Mouse (Mus musculus): Measurements from ENCODE around the gene Hist1h2br. TPM values are rescaled to one million over a fixed set of nuclear protein-coding genes. Genes with fewer than 3 reads are reported as not detected.

Hist1h2br gene
- total and polyA plus RNA-seq, 3 experiments, result 4.2 to 2,083 (median 19.7) TPM

- H3K4me2 ChIP-seq (ENCODE audit: insufficient read depth, low read depth, poor library complexity, severe bottlenecking), result peak overlapping the region; percentile 50; the same call in 1 of the 2 replicates
- DNase-seq (ENCODE audit: extremely low read depth), result peak; percentile 84
- peak overlapping the region; percentile 83 for H3K9ac ChIP-seq (ENCODE audit: insufficient read depth, low read depth)
- H3K79me2 ChIP-seq (replicated peaks; ENCODE audit: control insufficient read depth, extremely low read depth, insufficient read depth, poor library complexity, severe bottlenecking), result no peaks in the 10 kb centered on the region
- H3K27me3 ChIP-seq (replicated peaks), result peaks cover 2% of the 10 kb centered on the region
- no peaks in the 10 kb centered on the region for H3K9me3 ChIP-seq (replicated peaks; ENCODE audit: low read length)
- H3K4me3 ChIP-seq (replicated peaks in 1 of 3; ENCODE audit: low read depth in 2 of 3, low read length in 2 of 3, poor library complexity in 1 of 3), result peak overlapping the region; percentile 65 to 81 (median 69)
- dilution Hi-C loops (cut with MboI; ENCODE audit: extremely low pct_ligation_motif_present, extremely low pct_unique_long_range_greater_than_20kb, low sequenced_read_pairs), result no loop called here
- H3K4me1 ChIP-seq (ENCODE audit: control insufficient read depth in 1 of 2, insufficient read depth in 2 of 2), result peaks cover 0 to 28% of the 10 kb centered on the region in 2 experiments; a peak in 3 of 4 replicates
- H3K27ac ChIP-seq (ENCODE audit: insufficient read depth, low read depth), result no peak overlapping the region
- in situ Hi-C loops (cut with MboI; ENCODE audit: low pct_ligation_motif_present, low pct_unique_long_range_greater_than_20kb, low sequenced_read_pairs), result loop anchor here (25.0 kb wide), 1 partner anchor 1582 kb away; no protein-coding TSS in a partner anchor
- TF ChIP-seq TCF12 (IDR thresholded peaks at IDR 0.05; ENCODE audit: low read depth, low read length) (no peak), CTCF (conservative IDR thresholded peaks at IDR 0.05 in 1 of 2, IDR thresholded peaks at IDR 0.05 in 1 of 2; ENCODE audit: low read depth in 2 of 2, low read length in 2 of 2) (no peak), CHD1 (IDR thresholded peaks at IDR 0.05; ENCODE audit: low read depth, low read length) (no peak), GABPA (IDR thresholded peaks at IDR 0.05; ENCODE audit: insufficient replicate concordance, low read depth, low read length) (no peak), USF1 (IDR thresholded peaks at IDR 0.05; ENCODE audit: low read depth, low read length) (no peak), ZNF384 (IDR thresholded peaks at IDR 0.05; ENCODE audit: low read depth, low read length) (no peak; the same call in none of the 2 replicates), CHD2 (IDR thresholded peaks at IDR 0.05; ENCODE audit: low read length) (no peak), EP300 (IDR thresholded peaks at IDR 0.05; ENCODE audit: low read length) (no peak), ZKSCAN1 (IDR thresholded peaks at IDR 0.05; ENCODE audit: borderline replicate concordance, low read depth, low read length) (no peak), SMC3 (IDR thresholded peaks at IDR 0.05; ENCODE audit: low read depth, low read length) (no peak), MAX (IDR thresholded peaks at IDR 0.05; ENCODE audit: low read length) (no peak), JUND (conservative IDR thresholded peaks at IDR 0.05; ENCODE audit: low read depth, low read length) (no peak), USF2 (conservative IDR thresholded peaks at IDR 0.05; ENCODE audit: low read depth, low read length) (no peak), RCOR1 (conservative IDR thresholded peaks at IDR 0.05; ENCODE audit: low read depth, low read length) (no peak), E2F4 (IDR thresholded peaks at IDR 0.05; ENCODE audit: insufficient replicate concordance, low read depth, low read length) (peak; percentile 88; the same call in 1 of the 2 replicates), NELFE (IDR thresholded peaks at IDR 0.05; ENCODE audit: low read depth, low read length) (no peak), POLR2A (IDR thresholded peaks at IDR 0.05; ENCODE audit: low read depth, low read length) (no peak), RAD21 (IDR thresholded peaks at IDR 0.05; ENCODE audit: low read depth, low read length) (no peak), POLR2AphosphoS2 (IDR thresholded peaks at IDR 0.05; ENCODE audit: low read depth, low read length) (no peak), SIN3A (IDR thresholded peaks at IDR 0.05; ENCODE audit: low read length) (no peak), NRF1 (IDR thresholded peaks at IDR 0.05; ENCODE audit: low read depth, low read length) (0 out of 2 replicates have a peak, but pooled peaks have one; percentile 58), HCFC1 (IDR thresholded peaks at IDR 0.05; ENCODE audit: low read depth, low read length) (0 out of 2 replicates have a peak, but pooled peaks have one; percentile 20), BHLHE40 (IDR thresholded peaks at IDR 0.05; ENCODE audit: low read depth, low read length) (no peak), MXI1 (IDR thresholded peaks at IDR 0.05; ENCODE audit: low read depth, low read length) (no peak), TBP (conservative IDR thresholded peaks at IDR 0.05; ENCODE audit: low read depth, low read length) (peak; percentile 100), JUN (IDR thresholded peaks at IDR 0.05; ENCODE audit: insufficient read depth, low read depth, low read length) (no peak), MYC (IDR thresholded peaks at IDR 0.05; ENCODE audit: low read depth, low read length) (no peak), KAT2A (IDR thresholded peaks at IDR 0.05; ENCODE audit: insufficient replicate concordance, low read length) (peak; percentile 42; the same call in 1 of the 2 replicates), ETS1 (conservative IDR thresholded peaks at IDR 0.05; ENCODE audit: low read depth, low read length) (no peak), MAZ (IDR thresholded peaks at IDR 0.05; ENCODE audit: low read depth, low read length) (no peak), ELF1 (IDR thresholded peaks at IDR 0.05; ENCODE audit: low read depth, low read length) (peak; percentile 96), MEF2A (IDR thresholded peaks at IDR 0.05; ENCODE audit: borderline replicate concordance, low read depth, low read length) (no peak), ZC3H11A (IDR thresholded peaks at IDR 0.05; ENCODE audit: low read depth, low read length) (no peak), UBTF (IDR thresholded peaks at IDR 0.05; ENCODE audit: low read depth, low read length) (no peak), MAFK (IDR thresholded peaks at IDR 0.05; ENCODE audit: insufficient replicate concordance, low read length) (peak; percentile 98), PAX5 (IDR thresholded peaks at IDR 0.05; ENCODE audit: low read length) (no peak), ZMIZ1 (IDR thresholded peaks at IDR 0.05; ENCODE audit: low read depth, low read length) (no peak), IRF4 (IDR thresholded peaks at IDR 0.05; ENCODE audit: low read depth, low read length) (no peak)
- no peaks in the 10 kb centered on the region for H3K36me3 ChIP-seq (replicated peaks in 1 of 2; ENCODE audit: control insufficient read depth in 1 of 2, insufficient read depth in 1 of 2, low read length in 1 of 2)
Observed at GRCm38 (mm10) chr13:21855698-21856162, 22.2 kb downstream of the Hist1h2br start.
